Mouse (Mus musculus) adrenal gland, postnatal 10 days (tissue): Measurements from ENCODE around the gene Elovl2. TPM values are rescaled to one million over a fixed set of nuclear protein-coding genes. Genes with fewer than 3 reads are reported as not detected.
A peak's percentile ranks its signal among the peaks of the same experiment; 100 is the strongest.

Experiments used
- DNase-seq: peaks from one replicate; pipeline ENCODE4 v3.0.0; 2021; ENCODE audit warnings: mixed read lengths
- total RNA-seq, 2 experiments: library from RNA; stranded (reverse); gene quantifications; 2 replicates each; pipeline ENCODE4 v1.2.3; 2021

Gene Elovl2
- total RNA-seq, 2 experiments from 2014 or later: 31.3 to 82.7 TPM

DNA sequence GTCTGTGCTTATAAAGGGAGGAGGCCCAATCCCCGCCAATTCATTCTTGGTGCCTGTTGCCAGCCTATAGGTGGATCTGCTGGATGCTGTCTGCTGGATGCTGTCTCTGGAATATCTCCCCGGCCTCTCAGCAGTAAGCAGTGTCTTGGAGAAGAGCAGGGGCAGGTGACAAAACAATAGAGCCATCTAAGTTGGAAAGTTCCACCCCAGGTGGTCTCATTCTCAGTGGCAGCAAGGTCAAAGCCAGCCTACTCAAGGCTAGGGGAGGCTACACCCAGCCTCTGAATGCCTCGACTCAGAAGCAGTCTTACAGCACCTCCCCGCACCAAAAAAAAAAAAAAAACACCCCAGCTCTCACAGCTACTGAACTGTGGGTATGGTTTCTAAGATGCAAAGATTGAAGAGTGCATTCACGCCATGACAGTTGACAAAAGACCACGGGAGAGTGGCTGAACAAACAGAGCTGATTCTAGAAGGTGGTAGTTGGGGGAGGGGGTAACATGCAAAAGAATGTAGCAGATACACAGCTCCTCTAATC lies 74.7 kb downstream of the Elovl2 start:
- DNase-seq: no peak

- DNase-seq: peak; percentile 80
Measured at GRCm38 (mm10) chr13:41134901-41135300, 85.3 kb downstream of the Elovl2 start.

Other genes starting within 250 kb of the Elovl2 start
- gene Pak1ip1, start 219.4 kb downstream of the Elovl2 start, total RNA-seq: 10 to 100 TPM; 48.0 to 55.5 TPM
- gene Tmem14c, start 204.1 kb downstream of the Elovl2 start, total RNA-seq: 100 to 1,000 TPM; 310 to 344 TPM
- under 1 TPM in 1 of 2 experiments, not detected in 1; 0.12 TPM for gene Mak, start 140.7 kb downstream of the Elovl2 start, total RNA-seq
- gene Gcm2, start 109.4 kb downstream of the Elovl2 start, total RNA-seq: not detected
- not detected for gene Sycp2l, start 106.1 kb downstream of the Elovl2 start, total RNA-seq
- 10 to 100 TPM; 14.7 to 16.4 TPM for gene Smim13, start 29.4 kb upstream of the Elovl2 start, total RNA-seq
- gene Gm17364, start 53.6 kb upstream of the Elovl2 start, total RNA-seq: not detected